Mouse (Mus musculus): ENCODE data around the gene Daxx. TPM values are rescaled to one million over a fixed set of nuclear protein-coding genes. Genes with fewer than 3 reads are reported as not detected.
"Not testable (repeated sequence)": the region's sequence is repeated elsewhere in the genome, so short reads cannot be mapped to it uniquely, and the experiment has no call there.

The Daxx gene
- total RNA-seq, 2 experiments from 2014 or later: 10.2 to 11.7 TPM

DNA sequence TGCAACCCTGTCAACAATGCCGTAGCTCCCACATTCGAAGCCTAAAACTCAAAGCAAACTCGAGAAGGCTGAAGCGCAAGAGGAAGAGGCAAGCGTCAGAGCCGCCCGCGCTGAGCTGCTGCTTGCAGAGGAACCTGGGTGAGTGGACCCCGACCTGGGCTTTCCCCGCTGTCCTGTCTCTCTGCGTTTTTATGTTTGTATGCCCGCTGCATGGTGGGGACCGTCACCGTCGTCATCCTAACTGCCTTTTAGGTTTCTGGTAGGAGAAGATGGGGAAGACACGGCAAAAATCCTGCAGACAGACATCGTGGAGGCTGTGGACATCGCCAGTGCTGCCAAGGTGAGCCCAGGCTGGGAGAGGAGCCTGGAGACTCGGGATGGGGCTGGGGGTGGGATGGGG is 32.2 kb downstream of the Daxx start:
- DNase-seq: no peak

DNA sequence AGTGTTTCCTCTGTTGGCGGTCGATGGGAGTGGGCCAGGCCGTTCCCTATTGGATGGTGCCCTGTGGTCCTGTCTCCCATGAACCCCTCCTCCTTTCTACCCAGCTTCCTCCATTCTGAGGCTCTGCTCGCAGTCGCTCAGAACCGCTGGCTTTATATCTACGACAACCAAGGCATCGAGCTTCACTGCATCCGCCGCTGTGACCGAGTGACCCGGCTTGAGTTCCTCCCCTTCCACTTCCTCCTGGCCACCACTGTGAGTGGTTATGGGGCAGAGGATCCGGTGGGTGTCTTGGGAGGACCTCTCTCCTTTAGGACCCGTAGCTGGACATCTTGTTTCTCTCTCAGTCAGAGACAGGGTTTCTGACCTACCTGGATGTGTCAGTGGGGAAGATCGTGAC is 34.2 kb downstream of the Daxx start:
- no peak for DNase-seq

DNA sequence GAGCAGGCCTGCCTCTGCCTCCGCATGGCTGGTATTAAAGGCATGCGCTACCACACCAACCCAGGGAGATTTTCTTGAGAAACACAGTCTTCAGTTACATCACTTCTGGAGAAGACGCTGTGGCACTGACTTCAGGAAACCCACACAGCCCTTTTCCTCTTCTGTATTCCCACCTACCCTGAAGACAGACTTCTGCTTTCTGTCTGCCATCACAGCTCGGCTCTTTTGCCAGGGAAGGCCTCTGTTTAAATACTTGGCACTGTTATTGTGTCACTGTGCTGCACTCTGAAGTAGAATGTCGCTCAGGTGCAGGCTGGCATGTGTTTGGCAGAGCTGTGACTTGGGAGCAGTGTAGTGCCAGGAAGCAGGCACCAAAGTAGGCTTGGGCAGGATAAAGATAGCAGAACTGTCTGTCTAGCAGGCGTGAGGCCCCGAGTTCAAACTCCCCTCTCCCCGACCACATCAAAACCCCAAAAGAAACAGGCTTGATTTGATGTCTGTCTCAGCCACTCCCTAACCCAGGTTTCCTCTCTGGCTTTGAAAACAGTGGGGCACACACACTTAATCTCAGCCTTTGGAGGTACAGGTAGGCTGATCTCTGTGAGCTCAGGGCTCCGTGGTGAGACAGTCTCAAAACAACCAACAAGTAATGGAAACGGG is 38.3 kb downstream of the Daxx start:
- DNase-seq: no peak

DNA sequence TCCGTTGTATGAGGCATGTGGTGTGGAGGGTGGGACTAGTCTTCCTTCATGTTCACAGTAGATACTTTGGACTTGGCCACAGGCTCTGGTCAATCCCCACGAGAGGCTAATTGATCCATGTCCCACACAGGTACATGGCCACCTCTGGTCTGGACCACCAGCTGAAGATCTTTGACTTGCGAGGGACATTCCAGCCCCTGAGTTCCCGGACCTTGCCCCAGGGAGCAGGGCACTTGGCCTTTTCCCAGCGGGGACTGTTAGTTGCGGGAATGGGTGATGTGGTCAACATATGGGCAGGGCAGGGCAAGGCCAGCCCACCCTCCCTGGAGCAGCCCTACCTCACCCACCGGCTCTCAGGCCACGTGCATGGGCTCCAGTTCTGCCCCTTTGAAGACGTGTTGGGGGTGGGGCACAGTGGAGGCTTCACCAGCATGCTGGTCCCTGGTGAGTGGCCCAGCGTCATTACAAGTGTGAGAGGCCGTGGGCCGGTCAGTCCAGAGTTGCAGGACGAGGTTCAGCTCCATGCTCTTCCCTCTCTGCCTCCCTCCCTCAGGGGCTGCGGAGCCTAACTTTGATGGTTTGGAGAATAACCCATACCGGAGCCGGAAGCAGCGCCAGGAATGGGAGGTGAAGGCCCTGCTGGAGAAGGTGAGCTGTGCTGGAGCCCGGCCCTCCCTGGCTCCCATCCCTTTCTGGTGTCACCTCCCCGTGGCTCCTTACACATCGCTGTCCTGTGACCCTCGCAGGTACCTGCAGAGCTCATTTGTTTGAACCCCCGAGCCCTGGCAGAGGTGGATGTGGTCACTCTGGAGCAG is 39.1 kb downstream of the Daxx start:
- no peak for DNase-seq

DNA sequence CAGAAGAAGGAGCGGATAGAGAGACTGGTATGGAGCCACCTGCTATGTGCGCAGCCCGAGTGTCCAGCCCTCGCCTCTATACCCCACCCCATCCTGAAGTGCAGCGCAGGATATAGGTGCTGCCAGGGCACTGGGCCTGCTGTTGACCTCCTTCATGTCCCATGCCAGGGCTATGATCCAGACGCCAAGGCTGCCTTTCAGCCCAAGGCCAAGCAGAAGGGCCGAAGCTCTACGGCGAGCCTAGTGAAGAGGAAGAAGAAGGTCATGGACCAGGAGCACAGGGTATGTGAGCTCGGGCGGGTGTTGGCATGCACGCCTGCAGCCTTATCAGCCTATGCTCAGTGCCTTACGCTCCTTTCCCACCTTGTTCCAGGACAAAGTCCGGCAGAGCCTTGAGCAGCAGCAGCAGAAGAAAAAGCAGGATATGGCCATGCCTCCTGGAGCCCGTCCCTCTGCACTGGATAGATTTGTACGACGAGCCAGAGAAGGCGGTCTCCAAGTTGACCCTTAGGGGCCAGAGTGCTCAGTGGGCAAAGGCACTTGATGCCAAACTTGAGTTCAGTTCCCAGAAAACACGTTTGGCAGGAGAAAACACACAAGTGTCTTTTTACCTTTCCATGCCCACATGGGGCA is 39.8 kb downstream of the Daxx start:
- DNase-seq: no peak

DNA sequence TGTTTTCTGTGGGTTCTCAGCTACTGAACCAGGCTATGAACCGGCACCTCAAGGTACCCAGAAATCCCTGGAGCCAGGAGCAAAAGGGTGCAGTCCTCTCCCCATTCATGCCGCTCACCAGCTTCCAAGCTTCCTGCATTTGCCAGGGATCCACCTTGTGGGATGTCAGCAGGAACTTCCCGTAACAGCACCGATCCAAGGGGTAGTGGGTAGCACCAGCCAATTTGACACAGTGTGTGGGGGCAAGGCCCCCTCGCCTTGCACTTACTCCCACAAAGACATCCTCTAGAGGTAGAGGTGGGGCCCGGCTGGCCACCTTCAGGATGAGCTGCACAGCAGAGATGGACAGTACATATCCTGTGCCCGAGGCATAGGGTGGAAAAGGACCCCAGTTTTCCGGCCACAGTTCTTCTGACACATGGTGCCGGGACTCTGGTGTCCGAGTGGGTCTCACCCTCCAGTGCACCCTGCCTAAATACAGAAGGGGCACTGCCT is 41.0 kb downstream of the Daxx start:
- no peak for DNase-seq

DNA sequence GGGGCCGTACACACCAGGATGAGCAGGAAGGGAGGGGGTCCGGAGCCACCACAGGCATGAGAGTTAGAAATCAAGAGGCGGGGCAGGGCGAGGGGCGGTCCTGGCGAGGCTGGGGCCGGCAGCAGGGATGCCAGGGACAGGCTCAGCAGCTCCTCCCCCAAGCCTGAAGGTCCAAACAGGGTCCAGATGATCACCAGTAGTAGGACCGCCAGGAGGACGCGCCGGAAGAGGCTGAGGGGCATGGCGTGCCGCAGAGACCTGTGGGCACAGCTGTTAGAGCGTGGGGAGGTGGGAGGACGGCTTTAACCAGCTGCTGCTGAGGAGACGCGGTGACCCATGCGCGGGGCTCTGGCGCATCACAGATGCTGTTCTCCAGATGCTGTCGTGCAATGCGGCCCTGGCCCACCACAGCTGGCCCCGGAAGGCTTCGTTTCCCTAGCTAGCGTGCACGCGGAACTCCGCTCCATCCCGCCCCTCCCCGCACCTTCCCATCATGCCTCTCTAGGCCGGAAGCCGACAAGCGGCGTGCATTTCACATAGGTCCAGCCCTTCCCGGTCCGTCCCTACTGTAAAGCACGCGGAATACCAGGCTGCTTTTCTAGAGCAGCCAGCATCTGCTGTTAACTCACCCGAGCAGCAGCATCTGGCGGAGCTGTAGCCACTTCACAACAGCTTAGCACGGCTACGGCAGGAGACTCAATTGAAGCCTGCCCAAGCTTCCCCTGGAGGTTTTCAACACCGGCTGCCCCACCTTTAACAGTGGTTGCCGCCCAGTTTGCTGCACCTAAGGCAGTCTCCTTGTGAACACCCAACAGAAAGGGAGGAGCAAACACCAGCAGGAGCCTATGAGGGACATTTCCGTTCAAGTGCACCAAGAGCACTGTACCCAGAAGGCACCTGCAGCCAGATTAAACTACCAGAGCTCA is 42.1 kb downstream of the Daxx start, which contains the start of gene B3galt4:
Gene B3galt4 (minus strand): TSS at position 468 of the 926 bp plus-strand sequence.
- peak; percentile 66 for DNase-seq

DNA sequence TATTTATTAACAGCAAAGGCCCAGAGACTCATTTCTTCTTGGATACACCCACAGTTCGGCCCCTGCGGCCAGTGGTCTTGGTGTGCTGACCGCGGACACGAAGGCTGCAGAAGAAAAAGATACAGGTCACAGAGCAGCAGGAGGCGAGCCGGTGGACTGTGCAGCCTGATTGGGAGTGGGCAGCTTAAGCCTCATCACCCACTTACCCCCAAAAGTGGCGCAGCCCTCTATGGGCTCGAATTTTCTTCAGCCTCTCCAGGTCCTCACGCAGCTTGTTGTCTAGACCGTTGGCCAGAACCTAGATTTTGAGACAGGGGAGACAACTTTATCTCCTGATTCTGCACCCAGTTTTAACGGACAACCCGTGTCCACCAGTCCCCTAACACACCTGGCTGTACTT is 42.8 kb downstream of the Daxx start:
- DNase-seq: not testable (repeated sequence)

DNA sequence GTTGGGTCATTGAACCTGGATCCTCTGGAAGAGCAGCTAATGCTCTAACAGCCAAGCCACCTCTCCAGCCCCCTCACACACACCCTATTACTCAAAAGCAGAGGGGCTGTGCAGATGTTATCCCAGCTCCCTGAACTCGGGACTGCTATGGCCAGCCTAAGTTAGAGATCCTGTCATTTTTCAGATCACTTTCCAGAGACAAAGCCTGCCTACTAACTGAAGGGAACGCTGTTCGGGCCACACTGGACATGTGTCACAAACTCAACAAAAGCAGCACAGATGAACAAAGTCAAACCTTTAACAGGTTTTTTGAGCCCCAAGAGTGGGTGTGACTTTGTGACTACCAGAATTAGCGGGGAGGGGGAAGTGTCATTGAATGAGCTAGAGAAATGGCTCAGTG is 43.7 kb downstream of the Daxx start:
- no peak for DNase-seq

DNA sequence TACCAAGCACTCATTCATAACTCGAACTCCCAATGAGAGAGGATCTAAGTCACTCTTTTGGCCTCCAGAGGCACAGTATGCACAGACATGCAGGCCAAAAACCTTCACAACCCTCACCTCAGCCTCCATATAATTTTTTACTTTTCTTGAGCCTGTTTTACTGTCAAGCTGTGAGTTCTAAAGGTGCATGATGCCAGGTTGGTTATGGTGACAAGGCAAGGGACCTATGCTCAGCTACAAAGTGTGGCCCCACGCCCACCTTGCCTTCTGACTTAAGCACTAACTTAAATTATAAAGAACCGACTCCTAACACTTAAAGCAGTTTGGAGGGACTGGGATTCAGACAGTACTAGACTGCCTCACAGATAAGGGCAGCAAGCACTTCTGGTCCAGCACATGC is 44.1 kb downstream of the Daxx start:
- no peak for DNase-seq

DNA sequence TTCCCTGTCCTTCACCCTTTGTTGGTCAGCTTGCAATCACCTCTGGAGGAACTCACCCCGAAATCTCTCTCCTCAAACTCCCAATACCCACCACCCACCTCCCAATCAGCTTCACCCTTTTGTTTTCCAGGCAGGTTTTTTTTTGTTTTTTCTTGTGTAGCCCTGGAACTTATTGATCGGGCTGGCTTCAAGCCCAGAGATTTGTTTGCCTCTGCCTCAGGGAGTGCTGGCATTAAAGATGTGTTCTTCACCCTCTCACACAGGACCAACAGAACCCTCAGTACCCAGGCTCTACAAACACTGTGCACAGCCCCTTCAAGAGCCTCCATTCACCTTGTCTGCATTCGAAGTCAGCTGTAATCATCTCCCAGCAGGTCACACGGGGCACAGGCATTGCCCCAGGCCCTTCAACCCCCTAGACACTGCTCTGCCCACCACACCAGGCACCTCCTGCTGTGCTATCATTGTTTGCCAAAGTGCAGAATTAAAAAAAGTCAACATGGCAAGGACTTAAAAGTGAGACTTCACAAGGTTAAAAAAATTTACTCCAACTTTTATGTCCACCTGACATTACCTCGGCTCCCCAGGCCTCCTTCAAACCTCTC is 44.8 kb downstream of the Daxx start:
- no peak for DNase-seq

DNA sequence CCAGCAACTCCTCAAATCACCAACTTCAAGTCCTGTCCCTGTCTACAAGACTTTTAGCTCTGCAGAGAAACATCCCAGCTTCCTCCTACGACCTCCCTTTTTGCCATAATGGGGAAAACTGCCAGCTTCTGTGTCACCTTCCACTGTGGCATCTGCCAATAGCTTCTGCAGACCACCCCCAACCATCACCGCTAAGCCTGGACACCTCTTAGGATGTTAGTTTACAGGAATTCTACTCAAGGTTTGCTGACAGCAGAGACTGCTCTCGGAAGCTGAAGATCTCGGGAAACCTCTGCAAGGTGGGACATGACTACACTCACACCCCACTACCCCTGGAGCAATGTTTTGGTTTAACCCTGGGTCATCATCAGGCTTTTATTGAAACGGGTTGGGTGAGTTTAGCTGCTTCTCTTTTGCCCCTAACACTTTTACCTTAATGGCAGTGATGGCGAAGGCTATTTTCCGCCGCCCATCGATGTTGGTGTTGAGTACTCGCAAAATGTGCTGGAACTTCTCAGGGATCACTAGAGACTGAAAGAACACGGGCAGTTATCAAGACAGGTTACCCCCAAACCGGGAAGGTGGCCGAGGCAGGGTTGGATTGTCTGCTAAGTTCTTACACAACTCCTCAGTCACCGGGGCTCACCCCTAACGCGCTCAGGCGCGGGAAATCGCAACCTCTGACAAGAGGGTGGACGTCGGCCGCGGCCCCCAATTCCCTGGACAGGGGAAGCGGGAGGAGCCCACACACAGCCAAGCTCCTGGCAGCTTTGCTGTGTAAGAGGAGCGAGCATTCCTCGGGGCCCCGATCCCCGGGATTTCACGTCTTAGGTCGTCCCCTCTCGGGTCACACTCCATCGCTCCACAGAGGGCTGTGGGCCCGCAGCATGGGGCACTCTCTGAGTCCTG is 45.7 kb downstream of the Daxx start:
- DNase-seq: no peak

DNA sequence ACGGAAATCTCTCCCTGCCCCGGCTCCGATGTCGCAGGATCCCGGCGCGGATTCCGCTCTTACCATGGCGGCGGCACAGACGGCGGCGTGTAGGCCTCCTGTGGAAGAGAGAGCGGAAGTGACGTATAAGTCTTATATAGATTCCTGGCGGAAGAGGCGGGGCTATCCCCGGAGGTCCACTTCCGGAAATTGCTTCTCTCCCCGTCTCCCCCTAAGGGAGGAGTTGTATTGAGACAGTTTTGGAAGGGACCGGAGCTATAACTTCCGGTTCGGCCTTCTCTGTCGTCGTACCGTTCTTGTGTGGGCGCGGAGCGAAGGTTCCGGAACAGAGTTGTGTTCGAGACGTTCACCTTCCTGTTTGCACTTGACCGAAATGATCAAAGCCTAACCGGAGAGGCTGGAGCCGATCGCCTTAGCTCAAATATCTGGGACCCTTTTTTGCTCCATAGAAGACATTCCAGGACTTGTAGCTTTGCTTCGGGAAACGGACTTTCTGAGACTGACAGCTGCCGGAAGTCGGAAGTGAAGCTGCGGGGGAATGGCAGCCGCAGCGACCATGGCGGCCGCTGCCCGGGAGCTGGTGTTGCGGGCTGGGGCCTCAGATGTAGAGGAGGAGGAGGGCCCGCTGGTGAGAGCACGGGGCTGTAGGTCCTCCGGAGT is 46.5 kb downstream of the Daxx start, which contains the start of the genes Vps52 and Rps18:
Gene Vps52 (plus strand): TSS at position 258 of the 660 bp plus-strand sequence.
Gene Rps18 (minus strand): TSS at position 447 of the 660 bp plus-strand sequence.
- peak; percentile 95 for DNase-seq

DNA sequence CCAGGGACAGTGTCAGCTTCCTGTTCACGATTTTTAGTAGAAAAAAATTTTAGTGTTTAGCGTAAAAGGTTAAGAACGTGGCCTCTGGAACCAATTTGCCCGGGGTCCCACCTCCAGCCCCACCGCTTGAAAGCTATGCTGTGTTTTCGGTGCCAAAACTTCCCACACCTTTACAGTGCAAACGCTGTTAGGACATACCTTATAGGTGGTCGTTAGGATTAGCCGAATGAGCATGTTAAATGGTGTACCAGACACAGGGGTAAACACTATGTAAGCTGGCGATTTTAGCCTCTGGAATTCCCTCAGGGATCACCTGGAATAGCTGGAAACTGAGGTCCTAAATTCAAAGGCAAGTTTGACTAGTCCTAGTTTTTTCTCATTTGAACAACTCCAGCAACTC is 47.1 kb downstream of the Daxx start:
- DNase-seq: no peak

DNA sequence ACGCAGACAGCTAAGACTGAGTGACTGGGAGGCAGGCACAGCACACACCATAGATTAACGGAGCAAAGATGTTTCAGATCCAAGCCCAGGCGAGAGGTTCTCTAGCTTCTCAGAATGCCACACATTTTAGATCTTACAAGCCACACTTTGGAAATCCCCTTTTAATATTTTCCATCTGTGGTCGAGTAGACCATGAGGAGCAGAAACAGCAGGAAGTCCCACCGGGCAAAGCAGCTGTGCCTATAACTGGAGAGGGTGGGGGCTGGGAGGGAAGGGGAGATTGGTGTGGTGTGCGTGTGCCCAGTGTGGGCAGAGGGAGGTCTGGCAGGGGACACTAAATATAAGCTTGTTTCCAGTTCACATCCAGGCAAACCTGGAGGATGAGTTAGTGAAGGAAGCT is 48.3 kb downstream of the Daxx start:
- DNase-seq: no peak

DNA sequence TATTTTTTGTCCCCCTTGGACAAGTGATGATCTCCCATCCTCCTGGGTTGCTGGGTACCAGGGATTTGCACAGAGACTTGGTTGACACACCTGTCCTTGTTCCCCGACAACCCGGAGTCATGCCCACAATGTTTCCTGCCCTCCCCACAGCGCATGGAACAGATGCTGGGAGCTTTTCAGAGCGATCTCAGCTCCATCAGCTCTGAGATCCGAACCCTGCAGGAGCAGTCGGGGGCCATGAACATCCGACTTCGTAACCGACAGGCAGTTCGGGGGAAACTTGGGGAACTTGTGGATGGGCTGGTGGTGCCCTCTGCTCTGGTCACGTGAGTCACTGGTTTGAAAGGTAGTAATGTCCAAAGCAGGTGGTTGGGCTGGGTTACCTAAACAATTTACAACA is 49.2 kb downstream of the Daxx start:
- no peak for DNase-seq

DNA sequence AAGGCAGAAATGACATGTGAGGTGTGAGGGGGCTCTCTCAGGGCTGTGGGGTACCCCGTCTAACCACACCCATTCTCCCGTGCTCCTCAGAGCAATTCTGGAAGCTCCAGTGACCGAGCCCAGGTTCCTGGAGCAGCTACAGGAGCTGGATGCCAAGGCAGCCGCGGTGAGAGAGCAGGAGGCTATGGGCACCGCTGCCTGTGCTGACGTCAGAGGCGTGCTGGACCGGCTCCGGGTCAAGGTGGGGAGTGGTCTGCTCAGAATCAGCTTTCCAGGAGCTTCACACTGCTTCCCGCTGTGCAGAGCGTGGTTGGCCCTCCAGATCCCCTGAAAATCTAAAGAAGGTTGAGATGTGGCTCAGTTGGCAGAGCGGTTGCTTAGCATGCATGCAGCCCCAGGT is 49.9 kb downstream of the Daxx start:
- DNase-seq: no peak

DNA sequence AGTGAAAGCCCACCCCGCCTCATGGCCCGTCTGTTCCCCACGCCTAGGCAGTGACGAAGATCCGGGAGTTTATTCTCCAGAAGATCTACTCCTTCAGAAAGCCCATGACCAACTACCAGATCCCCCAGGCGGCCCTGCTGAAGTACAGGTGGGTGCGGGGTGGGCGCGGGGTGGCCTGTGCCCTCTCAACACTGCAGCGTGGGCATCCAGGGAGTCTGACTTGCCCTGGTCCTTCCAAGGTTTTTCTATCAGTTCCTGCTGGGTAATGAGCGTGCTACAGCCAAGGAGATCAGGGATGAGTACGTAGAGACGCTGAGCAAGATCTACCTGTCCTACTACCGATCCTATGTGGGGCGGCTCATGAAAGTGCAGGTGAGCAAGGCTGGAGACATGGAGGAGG is 50.7 kb downstream of the Daxx start:
- DNase-seq: no peak

DNA sequence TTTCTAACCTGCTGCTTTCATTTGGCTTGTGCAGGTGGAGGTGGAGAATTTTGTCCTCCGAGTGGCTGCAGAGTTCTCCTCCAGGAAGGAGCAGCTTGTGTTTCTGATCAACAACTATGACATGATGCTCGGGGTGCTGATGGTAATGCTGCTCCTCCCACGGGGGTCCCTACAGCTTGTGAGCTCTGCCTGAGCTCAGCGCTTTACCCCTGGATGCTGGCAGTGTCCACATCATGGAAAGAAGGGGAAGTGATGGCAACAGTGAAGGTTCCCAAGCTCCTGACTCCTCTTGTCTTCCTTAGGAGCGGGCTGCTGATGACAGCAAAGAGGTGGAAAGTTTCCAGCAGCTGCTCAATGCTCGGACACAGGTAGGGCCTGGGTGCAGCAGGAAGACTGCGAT is 53.7 kb downstream of the Daxx start:
- no peak for DNase-seq

Measured in gastrocnemius, postnatal 25 days (tissue).